Mouse (Mus musculus): Measurements from ENCODE around the gene Ppard. TPM values are rescaled to one million over a fixed set of nuclear protein-coding genes. Genes with fewer than 3 reads are reported as not detected.
"Not testable (repeated sequence)": the region's sequence is repeated elsewhere in the genome, so short reads cannot be mapped to it uniquely, and the experiment has no call there.

The Ppard gene
- polyA plus RNA-seq, 1 experiment from 2014 or later = 1.7 TPM

- Histone ChIP-seq H3K4me1 (ENCODE audit: control insufficient read depth, insufficient read depth, low read length) (peaks cover 10% of the 10 kb centered on the region), H3K27me3 (ENCODE audit: control insufficient read depth, insufficient read depth, low read length) (no peaks in the 10 kb centered on the region), H3K9me3 (ENCODE audit: control insufficient read depth, low read length) (no peaks in the 10 kb centered on the region), H3K36me3 (ENCODE audit: control insufficient read depth, insufficient read depth, low read length) (peaks cover 5% of the 10 kb centered on the region; the same call in 1 of the 2 replicates), H3K4me2 (no peak overlapping the region), H3K27ac (ENCODE audit: low read depth, low read length) (no peak overlapping the region), H3K4me3 (ENCODE audit: low read depth, low read length) (no peak overlapping the region), H3K9ac (ENCODE audit: low read length) (no peak overlapping the region)
- ATAC-seq (ENCODE audit: low FRiP score) (no peak), DNase-seq (ENCODE audit: low spot score, missing footprints) (no peak)
- 86% methylated on average over 9 of the region's 9 CpGs for WGBS
Observed at GRCm38 (mm10) chr17:28317725-28318124, 85.2 kb downstream of the Ppard start.

- Histone ChIP-seq H3K27ac (ENCODE audit: low read depth, low read length) (no peak overlapping the region), H3K9me3 (ENCODE audit: control insufficient read depth, low read length) (no peaks in the 10 kb centered on the region), H3K4me1 (ENCODE audit: control insufficient read depth, insufficient read depth, low read length) (no peaks in the 10 kb centered on the region), H3K27me3 (ENCODE audit: control insufficient read depth, insufficient read depth, low read length) (no peaks in the 10 kb centered on the region), H3K36me3 (ENCODE audit: control insufficient read depth, insufficient read depth, low read length) (peaks cover 5% of the 10 kb centered on the region; the same call in 1 of the 2 replicates), H3K4me3 (ENCODE audit: low read depth, low read length) (no peak overlapping the region), H3K9ac (ENCODE audit: low read length) (no peak overlapping the region), H3K4me2 (no peak overlapping the region)
- no peak for ATAC-seq (ENCODE audit: low FRiP score)
- no peak for DNase-seq (ENCODE audit: low spot score, missing footprints)
- WGBS = 91% methylated on average over 4 of the region's 4 CpGs
Observed at GRCm38 (mm10) chr17:28321700-28322099, 89.2 kb downstream of the Ppard start.

- WGBS = 92% methylated on average over 8 of the region's 8 CpGs
- H3K27ac ChIP-seq (ENCODE audit: low read depth, low read length) = no peak overlapping the region
- H3K9ac ChIP-seq (ENCODE audit: low read length) = no peak overlapping the region
- H3K27me3 ChIP-seq (ENCODE audit: control insufficient read depth, insufficient read depth, low read length) = no peaks in the 10 kb centered on the region
- no peaks in the 10 kb centered on the region for H3K36me3 ChIP-seq (ENCODE audit: control insufficient read depth, insufficient read depth, low read length)
- peaks cover 6% of the 10 kb centered on the region; the same call in 1 of the 2 replicates for H3K4me1 ChIP-seq (ENCODE audit: control insufficient read depth, insufficient read depth, low read length)
- no peak for ATAC-seq (ENCODE audit: low FRiP score)
- H3K9me3 ChIP-seq (ENCODE audit: control insufficient read depth, low read length) = no peaks in the 10 kb centered on the region
- H3K4me2 ChIP-seq = no peak overlapping the region
- no peak overlapping the region for H3K4me3 ChIP-seq (ENCODE audit: low read depth, low read length)
- DNase-seq (ENCODE audit: low spot score, missing footprints) = no peak
Observed at GRCm38 (mm10) chr17:28323786-28324185, 91.3 kb downstream of the Ppard start.

- not testable (repeated sequence) for H3K9ac ChIP-seq (ENCODE audit: low read length); H3K4me2 ChIP-seq; H3K4me1 ChIP-seq (ENCODE audit: control insufficient read depth, insufficient read depth, low read length); H3K9me3 ChIP-seq (ENCODE audit: control insufficient read depth, low read length); DNase-seq (ENCODE audit: low spot score, missing footprints); H3K27me3 ChIP-seq (ENCODE audit: control insufficient read depth, insufficient read depth, low read length); H3K27ac ChIP-seq (ENCODE audit: low read depth, low read length); ATAC-seq (ENCODE audit: low FRiP score); H3K36me3 ChIP-seq (ENCODE audit: control insufficient read depth, insufficient read depth, low read length); H3K4me3 ChIP-seq (ENCODE audit: low read depth, low read length)
- WGBS = 98% methylated on average over 7 of the region's 7 CpGs
Observed at GRCm38 (mm10) chr17:28324416-28324815, 91.9 kb downstream of the Ppard start.

- H3K27ac ChIP-seq (ENCODE audit: low read depth, low read length) = no peak overlapping the region
Observed at GRCm38 (mm10) chr17:28325751-28326150, 93.3 kb downstream of the Ppard start.

GRCm38 (mm10) chr17:28326951-28327350, 94.5 kb downstream of the Ppard start:
- Histone ChIP-seq H3K4me3 (ENCODE audit: low read depth, low read length) (no peak overlapping the region), H3K9ac (ENCODE audit: low read length) (no peak overlapping the region; the same call in 1 of the 2 replicates), H3K27me3 (ENCODE audit: control insufficient read depth, insufficient read depth, low read length) (no peaks in the 10 kb centered on the region), H3K9me3 (ENCODE audit: control insufficient read depth, low read length) (no peaks in the 10 kb centered on the region), H3K36me3 (ENCODE audit: control insufficient read depth, insufficient read depth, low read length) (peaks cover 6% of the 10 kb centered on the region), H3K4me1 (ENCODE audit: control insufficient read depth, insufficient read depth, low read length) (peaks cover 16% of the 10 kb centered on the region), H3K4me2 (no peak overlapping the region), H3K27ac (ENCODE audit: low read depth, low read length) (no peak overlapping the region)
- ATAC-seq (ENCODE audit: low FRiP score) (no peak), DNase-seq (ENCODE audit: low spot score, missing footprints) (no peak)
- WGBS = 86% methylated on average over 3 of the region's 3 CpGs

More at GRCm38 (mm10) chr17:28325751-28326150, 93.3 kb downstream of the Ppard start:
- no peak overlapping the region for H3K4me3 ChIP-seq (ENCODE audit: low read depth, low read length)
- 98% methylated on average over 8 of the region's 8 CpGs for WGBS
- H3K27me3 ChIP-seq (ENCODE audit: control insufficient read depth, insufficient read depth, low read length) = no peaks in the 10 kb centered on the region
- H3K4me1 ChIP-seq (ENCODE audit: control insufficient read depth, insufficient read depth, low read length) = peaks cover 16% of the 10 kb centered on the region
- H3K4me2 ChIP-seq = no peak overlapping the region
- no peak overlapping the region for H3K9ac ChIP-seq (ENCODE audit: low read length)
- H3K36me3 ChIP-seq (ENCODE audit: control insufficient read depth, insufficient read depth, low read length) = peaks cover 3% of the 10 kb centered on the region
- ATAC-seq (ENCODE audit: low FRiP score) = no peak
- no peaks in the 10 kb centered on the region for H3K9me3 ChIP-seq (ENCODE audit: control insufficient read depth, low read length)
- no peak for DNase-seq (ENCODE audit: low spot score, missing footprints)

- Histone ChIP-seq H3K4me1 (ENCODE audit: control insufficient read depth, insufficient read depth, low read length) (peaks cover 16% of the 10 kb centered on the region), H3K9me3 (ENCODE audit: control insufficient read depth, low read length) (no peaks in the 10 kb centered on the region), H3K9ac (ENCODE audit: low read length) (peak overlapping the region; percentile 99), H3K36me3 (ENCODE audit: control insufficient read depth, insufficient read depth, low read length) (peaks cover 6% of the 10 kb centered on the region), H3K4me2 (peak overlapping the region; percentile 80), H3K27ac (ENCODE audit: low read depth, low read length) (peak overlapping the region; percentile 92), H3K4me3 (ENCODE audit: low read depth, low read length) (peak overlapping the region; percentile 94), H3K27me3 (ENCODE audit: control insufficient read depth, insufficient read depth, low read length) (no peaks in the 10 kb centered on the region)
- ATAC-seq (ENCODE audit: low FRiP score) (peak; percentile 66), DNase-seq (ENCODE audit: low spot score, missing footprints) (peak; percentile 86)
- 9% methylated on average over 22 of the region's 22 CpGs for WGBS
Observed at GRCm38 (mm10) chr17:28327673-28328325, 95.3 kb downstream of the Ppard start.

- Histone ChIP-seq H3K27me3 (ENCODE audit: control insufficient read depth, insufficient read depth, low read length) (no peaks in the 10 kb centered on the region), H3K9ac (ENCODE audit: low read length) (peak within 1 kb of the TSS; percentile 99), H3K4me2 (peak within 1 kb of the TSS; percentile 80), H3K9me3 (ENCODE audit: control insufficient read depth, low read length) (no peaks in the 10 kb centered on the region), H3K4me1 (ENCODE audit: control insufficient read depth, insufficient read depth, low read length) (peaks cover 18% of the 10 kb centered on the region), H3K36me3 (ENCODE audit: control insufficient read depth, insufficient read depth, low read length) (peaks cover 6% of the 10 kb centered on the region), H3K4me3 (ENCODE audit: low read depth, low read length) (peak within 1 kb of the TSS; percentile 94), H3K27ac (ENCODE audit: low read depth, low read length) (peak within 1 kb of the TSS; percentile 92)
- WGBS = under 1% methylated on average over 67 of the region's 67 CpGs
- DNase-seq (ENCODE audit: low spot score, missing footprints) (peak; percentile 100), ATAC-seq (ENCODE audit: low FRiP score) (peak; percentile 88)
Observed at GRCm38 (mm10) chr17:28328366-28328928, 95.9 kb downstream of the Ppard start, which contains the start of gene Rpl10a. Rpl10a (plus strand) TSS chr17:28328471.

GRCm38 (mm10) chr17:28328946-28329345, 96.4 kb downstream of the Ppard start:
- peaks cover 6% of the 10 kb centered on the region for H3K36me3 ChIP-seq (ENCODE audit: control insufficient read depth, insufficient read depth, low read length)
- DNase-seq (ENCODE audit: low spot score, missing footprints) (no peak), ATAC-seq (ENCODE audit: low FRiP score) (peak; percentile 9; the same call in 1 of the 2 replicates)
- H3K9ac ChIP-seq (ENCODE audit: low read length) = peak overlapping the region; percentile 99
- peak overlapping the region; percentile 92 for H3K27ac ChIP-seq (ENCODE audit: low read depth, low read length)
- no peaks in the 10 kb centered on the region for H3K27me3 ChIP-seq (ENCODE audit: control insufficient read depth, insufficient read depth, low read length)
- H3K9me3 ChIP-seq (ENCODE audit: control insufficient read depth, low read length) = no peaks in the 10 kb centered on the region
- WGBS = under 1% methylated on average over 25 of the region's 25 CpGs
- H3K4me1 ChIP-seq (ENCODE audit: control insufficient read depth, insufficient read depth, low read length) = peaks cover 18% of the 10 kb centered on the region
- H3K4me2 ChIP-seq = peak overlapping the region; percentile 80
- peak overlapping the region; percentile 94 for H3K4me3 ChIP-seq (ENCODE audit: low read depth, low read length)
